Mouse (Mus musculus) gastrocnemius, postnatal 25 days (tissue): ENCODE measurements around the gene Trpv2. TPM values are rescaled to one million over a fixed set of nuclear protein-coding genes. Genes with fewer than 3 reads are reported as not detected.
"Not testable (repeated sequence)": the region's sequence is repeated elsewhere in the genome, so short reads cannot be mapped to it uniquely, and the experiment has no call there.

Source experiments
- DNase-seq: peaks from one replicate; pipeline ENCODE4 v3.0.0; 2022
- total RNA-seq, 2 experiments: library from RNA; stranded (reverse); gene quantifications; 1 replicate in 1 of 2; 2 replicates in 1 of 2; pipeline ENCODE4 v1.2.3; 2021

Trpv2 gene
- total RNA-seq, 2 experiments from 2014 or later = 0.97 to 1.5 TPM

DNA sequence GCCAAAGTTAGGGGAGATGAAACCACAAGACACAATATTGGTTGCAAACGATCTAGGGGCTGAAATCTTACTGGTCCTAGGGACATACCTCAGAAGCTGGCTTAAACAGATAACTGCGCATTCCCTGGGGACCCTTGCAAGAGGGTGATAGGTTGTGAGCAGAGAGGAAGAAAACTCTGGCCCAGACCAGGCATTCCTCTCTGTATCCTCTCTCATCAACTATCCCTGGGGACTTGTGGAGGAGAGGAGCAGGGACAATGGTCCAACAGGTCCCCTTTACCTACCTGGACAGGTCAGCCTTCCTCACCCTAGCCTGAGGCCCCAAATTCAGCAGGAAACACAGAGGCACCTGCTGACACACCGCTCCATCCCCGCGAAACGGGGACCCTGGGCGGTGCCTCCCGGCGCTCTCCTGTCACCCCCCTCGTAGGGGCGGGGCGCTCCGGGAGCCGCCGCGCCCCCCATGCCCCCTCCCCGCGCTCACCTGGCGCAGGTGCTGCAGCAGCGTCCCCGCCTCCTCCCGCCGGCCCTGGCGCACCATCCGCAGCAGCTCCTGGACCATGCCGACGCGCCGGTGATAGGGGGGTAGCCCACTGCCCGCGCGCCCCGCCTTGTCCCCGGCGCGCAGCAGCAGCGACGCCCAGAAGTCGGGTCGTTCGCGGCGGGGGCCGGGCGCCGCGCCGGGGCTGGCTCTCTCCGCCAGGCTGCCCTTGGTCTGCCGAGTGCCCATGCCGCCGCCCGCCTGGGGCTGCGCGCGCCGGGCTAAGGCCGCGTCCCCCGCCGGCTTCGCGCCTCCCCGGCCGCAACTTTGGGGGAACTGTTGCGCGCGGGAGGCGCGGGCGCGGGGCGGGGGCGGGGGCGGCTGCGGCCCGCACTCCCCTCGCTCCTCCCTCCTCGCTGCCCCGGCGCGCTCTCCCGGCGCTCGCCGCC, 73.6 kb downstream of the Trpv2 start, which contains the start of gene Lrrc75a:
TSS of gene Lrrc75a (minus strand) at position 863 of the 930 bp plus-strand sequence.
- peak; percentile 54 for DNase-seq

DNA sequence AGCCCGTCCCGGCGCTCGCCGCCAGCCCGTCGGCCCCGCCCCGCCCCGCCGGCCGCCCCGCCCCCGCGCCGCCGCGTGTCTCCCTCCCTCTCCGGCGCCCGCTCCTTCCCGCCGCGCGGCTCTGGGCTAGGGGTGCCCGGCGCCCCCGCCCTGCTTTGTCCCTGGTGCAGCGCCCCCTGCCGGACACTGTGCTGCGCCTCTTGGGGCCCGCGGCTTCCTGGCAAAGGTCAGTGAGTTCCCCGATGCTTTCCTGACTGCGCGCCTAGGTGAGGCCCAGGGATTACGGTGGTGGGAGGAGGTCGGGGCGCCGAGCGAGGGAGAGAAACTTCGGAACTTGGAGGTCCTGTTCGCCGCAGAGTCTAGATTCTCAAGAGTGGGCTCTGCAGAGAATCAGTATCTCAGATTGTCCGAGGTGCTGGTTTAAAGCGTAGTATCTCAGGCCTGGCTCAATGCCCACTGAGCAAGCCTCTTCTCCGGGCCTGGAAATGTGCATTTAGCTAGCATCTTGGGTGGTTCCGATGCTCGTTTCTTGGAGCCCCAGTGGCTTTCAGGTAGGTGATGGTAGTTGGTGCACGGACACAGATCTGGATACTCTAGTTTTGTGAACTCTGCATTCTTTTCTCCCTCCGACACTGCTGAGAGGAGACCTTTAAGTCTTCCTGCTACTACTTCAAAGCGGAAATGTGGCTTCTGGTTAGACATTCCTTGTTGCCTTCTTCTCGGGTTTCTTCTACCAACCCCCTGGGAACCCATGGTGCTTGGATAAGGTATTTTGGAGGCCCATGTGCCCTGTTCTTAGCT, 74.5 kb downstream of the Trpv2 start, which contains the start of gene Mmgt2:
TSS of gene Mmgt2 (plus strand) at position 74 of the 801 bp plus-strand sequence.
- peak; percentile 93 for DNase-seq

DNA sequence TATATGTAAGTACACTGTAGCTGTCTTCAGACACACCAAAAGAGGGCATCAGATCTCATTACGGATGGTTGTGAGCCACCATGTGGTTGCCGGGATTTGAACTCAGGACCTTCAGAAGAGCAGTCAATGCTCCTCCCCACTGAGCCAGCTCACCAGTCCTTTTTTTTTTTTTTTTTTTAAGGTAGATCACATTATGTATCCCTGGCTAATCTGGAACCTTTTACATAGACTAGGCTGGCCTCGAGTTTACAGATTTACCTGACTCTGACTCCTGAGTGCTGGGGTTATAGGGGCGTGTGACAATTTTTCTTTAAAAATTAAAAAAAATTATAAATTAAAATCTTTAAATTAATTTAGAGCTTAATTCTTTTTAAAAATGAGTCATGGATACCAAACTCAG, 75.5 kb downstream of the Trpv2 start:
- DNase-seq = not testable (repeated sequence)

Other genes starting within 250 kb of the Trpv2 start
- 1 to 10 TPM; 1.4 to 1.8 TPM for gene Pigl, start 116.0 kb upstream of the Trpv2 start, total RNA-seq
- gene Ncor1, start 115.9 kb upstream of the Trpv2 start, total RNA-seq = 100 to 1,000 TPM; 114 to 115 TPM
- gene Cenpv, start 35.2 kb upstream of the Trpv2 start, total RNA-seq = 10 to 100 TPM; 18.9 to 24.0 TPM
- 100 to 1,000 TPM; 692 to 747 TPM for gene Ubb, start 23.3 kb upstream of the Trpv2 start, total RNA-seq
- gene Lrrc75a, start 74.0 kb downstream of the Trpv2 start, total RNA-seq = 1 to 10 TPM; 4.0 to 4.7 TPM
- gene Mmgt2, start 74.2 kb downstream of the Trpv2 start, total RNA-seq = 1 to 10 TPM; 2.8 to 4.2 TPM
- 1 to 10 TPM; 1.4 to 1.7 TPM for gene Zfp287, start 157.4 kb downstream of the Trpv2 start, total RNA-seq
- not detected for gene Gm10428, start 178.6 kb downstream of the Trpv2 start, total RNA-seq
- 1 to 10 TPM in 1 of 2 experiments, under 1 TPM in 1; 0.95 to 1.1 TPM for gene Zfp286, start 215.0 kb downstream of the Trpv2 start, total RNA-seq
- gene Trim16, start 245.7 kb downstream of the Trpv2 start, total RNA-seq = 10 to 100 TPM; 31.4 to 37.4 TPM